Mouse (Mus musculus) CH12.LX (cell line): ENCODE results near the gene Ap1s2. TPM values are rescaled to one million over a fixed set of nuclear protein-coding genes. Genes with fewer than 3 reads are reported as not detected.

Source experiments
- DNase-seq: peaks from one replicate; pipeline ENCODE4 v3.0.0-alpha.2; 2013; ENCODE audit errors: extremely low read depth
- H3K27ac ChIP-seq: 2 replicates; pipeline ENCODE4 v1.5.1; 2012; ENCODE audit warnings: low read depth, mild to moderate bottlenecking, control low read depth, moderate library complexity; ENCODE audit not compliant: insufficient read depth
- H3K27me3 ChIP-seq: replicated peaks from 2 replicates; pipeline ENCODE3; 2012; ENCODE audit warnings: inconsistent platforms
- H3K36me3 ChIP-seq, 2 experiments: replicated peaks in 1 of 2; 2 replicates each; pipeline versions ENCODE3 to v1.6.1; 2012; ENCODE audit warnings: inconsistent platforms in 1 of 2, low read length in 1 of 2, mild to moderate bottlenecking in 1 of 2, mixed read lengths in 1 of 2, moderate library complexity in 1 of 2; ENCODE audit not compliant: control insufficient read depth in 1 of 2, insufficient read depth in 1 of 2
- H3K4me1 ChIP-seq, 2 experiments: 2 replicates each; pipeline ENCODE4 v1.6.1; 2012; ENCODE audit warnings: inconsistent platforms in 1 of 2, moderate library complexity in 1 of 2; ENCODE audit not compliant: insufficient read depth in 2 of 2, control insufficient read depth in 1 of 2
- H3K4me2 ChIP-seq: 2 replicates; pipeline ENCODE4 v1.6.1; 2012; ENCODE audit warnings: low read depth, mild to moderate bottlenecking, control low read depth; ENCODE audit not compliant: poor library complexity, insufficient read depth, severe bottlenecking
- H3K4me3 ChIP-seq, 3 experiments: fragments of 150-350 bp in 1 of 3; sonication (generic) in 1 of 3; replicated peaks in 1 of 3; 2 replicates each; pipeline versions ENCODE3 to v1.5.1; 2011 to 2012; ENCODE audit warnings: low read depth in 2 of 3, low read length in 2 of 3, mild to moderate bottlenecking in 2 of 3, moderate library complexity in 2 of 3, control low read depth in 1 of 3, improper control_type of control experiment in 1 of 3, inconsistent platforms in 1 of 3, mixed read lengths in 1 of 3; ENCODE audit not compliant: poor library complexity in 1 of 3
- H3K79me2 ChIP-seq: replicated peaks from 2 replicates; pipeline ENCODE4 v1.6.1; 2012; ENCODE audit warnings: mild to moderate bottlenecking, moderate library complexity; ENCODE audit not compliant: control insufficient read depth, poor library complexity, insufficient read depth, severe bottlenecking; ENCODE audit errors: extremely low read depth
- H3K9ac ChIP-seq: 2 replicates; pipeline ENCODE4 v1.6.1; 2012; ENCODE audit warnings: low read depth, mild to moderate bottlenecking, control low read depth, moderate library complexity; ENCODE audit not compliant: insufficient read depth
- H3K9me3 ChIP-seq: replicated peaks from 2 replicates; pipeline ENCODE3; 2012; ENCODE audit warnings: low read length, inconsistent platforms, mixed read lengths
- CHD1 ChIP-seq: IDR thresholded peaks from 2 replicates; pipeline ENCODE4 v1.6.1; 2012; ENCODE audit warnings: low read depth, low read length, improper control_type of control experiment, inconsistent platforms
- CHD2 ChIP-seq: IDR thresholded peaks from 2 replicates; pipeline ENCODE4 v1.6.1; 2011; ENCODE audit warnings: low read length, improper control_type of control experiment
- CTCF ChIP-seq, 2 experiments: IDR thresholded peaks in 1 of 2; conservative IDR thresholded peaks in 1 of 2; 2 replicates each; pipeline ENCODE4 v1.5.1; 2011 to 2012; ENCODE audit warnings: low read depth in 2 of 2, low read length in 2 of 2, improper control_type of control experiment in 1 of 2, inconsistent platforms in 1 of 2, mild to moderate bottlenecking in 1 of 2, moderate library complexity in 1 of 2
- EP300 ChIP-seq: IDR thresholded peaks from 2 replicates; pipeline ENCODE4 v1.6.1; 2011; ENCODE audit warnings: low read length, improper control_type of control experiment
- GABPA ChIP-seq: IDR thresholded peaks from 2 replicates; pipeline ENCODE4 v1.6.1; 2012; ENCODE audit warnings: low read depth, low read length, improper control_type of control experiment, inconsistent platforms; ENCODE audit not compliant: insufficient replicate concordance
- IRF4 ChIP-seq: IDR thresholded peaks from 2 replicates; pipeline ENCODE4 v1.6.1; 2014; ENCODE audit warnings: low read depth, mild to moderate bottlenecking, inconsistent platforms, low read length, improper control_type of control experiment
- JUN ChIP-seq: IDR thresholded peaks from 2 replicates; pipeline ENCODE4 v1.6.1; 2011; ENCODE audit warnings: low read depth, mild to moderate bottlenecking, low read length, improper control_type of control experiment, moderate library complexity; ENCODE audit not compliant: insufficient read depth
- JUND ChIP-seq: conservative IDR thresholded peaks from 2 replicates; pipeline ENCODE4 v1.6.1; 2011; ENCODE audit warnings: low read depth, low read length, improper control_type of control experiment
- KAT2A ChIP-seq: IDR thresholded peaks from 2 replicates; pipeline ENCODE4 v1.6.1; 2012; ENCODE audit warnings: low read length, improper control_type of control experiment, inconsistent platforms; ENCODE audit not compliant: insufficient replicate concordance
- MAFK ChIP-seq: IDR thresholded peaks from 2 replicates; pipeline ENCODE4 v1.6.1; 2011; ENCODE audit warnings: low read length, improper control_type of control experiment; ENCODE audit not compliant: insufficient replicate concordance
- MAX ChIP-seq: IDR thresholded peaks from 2 replicates; pipeline ENCODE4 v1.6.1; 2011; ENCODE audit warnings: low read length, improper control_type of control experiment
- MAZ ChIP-seq: IDR thresholded peaks from 2 replicates; pipeline ENCODE4 v1.6.1; 2012; ENCODE audit warnings: low read depth, mild to moderate bottlenecking, inconsistent platforms, low read length, improper control_type of control experiment, moderate library complexity
- MXI1 ChIP-seq: IDR thresholded peaks from 2 replicates; pipeline ENCODE4 v1.6.1; 2011; ENCODE audit warnings: mild to moderate bottlenecking, low read depth, low read length, improper control_type of control experiment
- MYC ChIP-seq: IDR thresholded peaks from 2 replicates; pipeline ENCODE4 v1.6.1; 2011; ENCODE audit warnings: low read depth, mild to moderate bottlenecking, improper control_type of control experiment, low read length
- NELFE ChIP-seq: IDR thresholded peaks from 2 replicates; pipeline ENCODE4 v1.6.1; 2011; ENCODE audit warnings: low read depth, low read length, improper control_type of control experiment
- PAX5 ChIP-seq: IDR thresholded peaks from 2 replicates; pipeline ENCODE4 v1.6.1; 2012; ENCODE audit warnings: low read length, inconsistent platforms, mixed read lengths
- POLR2A ChIP-seq: IDR thresholded peaks from 2 replicates; pipeline ENCODE4 v1.6.1; 2011; ENCODE audit warnings: low read depth, mild to moderate bottlenecking, improper control_type of control experiment, low read length
- RAD21 ChIP-seq: IDR thresholded peaks from 2 replicates; pipeline ENCODE4 v1.6.1; 2011; ENCODE audit warnings: low read depth, mild to moderate bottlenecking, low read length, improper control_type of control experiment, moderate library complexity
- RCOR1 ChIP-seq: conservative IDR thresholded peaks from 2 replicates; pipeline ENCODE4 v1.6.1; 2012; ENCODE audit warnings: low read depth, mild to moderate bottlenecking, inconsistent platforms, low read length, improper control_type of control experiment
- SMC3 ChIP-seq: IDR thresholded peaks from 2 replicates; pipeline ENCODE4 v1.6.1; 2011; ENCODE audit warnings: low read depth, low read length, improper control_type of control experiment
- TBP ChIP-seq: conservative IDR thresholded peaks from 2 replicates; pipeline ENCODE4 v1.6.1; 2011; ENCODE audit warnings: low read depth, low read length, improper control_type of control experiment
- TCF12 ChIP-seq: IDR thresholded peaks from 2 replicates; pipeline ENCODE4 v1.6.1; 2014; ENCODE audit warnings: low read depth, mild to moderate bottlenecking, inconsistent platforms, low read length, improper control_type of control experiment
- UBTF ChIP-seq: IDR thresholded peaks from 2 replicates; pipeline ENCODE4 v1.6.1; 2012; ENCODE audit warnings: low read depth, mild to moderate bottlenecking, inconsistent platforms, low read length, improper control_type of control experiment, moderate library complexity
- USF1 ChIP-seq: IDR thresholded peaks from 2 replicates; pipeline ENCODE4 v1.6.1; 2014; ENCODE audit warnings: low read depth, mild to moderate bottlenecking, inconsistent platforms, low read length, improper control_type of control experiment
- USF2 ChIP-seq: conservative IDR thresholded peaks from 2 replicates; pipeline ENCODE4 v1.6.1; 2011; ENCODE audit warnings: low read depth, low read length, improper control_type of control experiment
- ZKSCAN1 ChIP-seq: IDR thresholded peaks from 2 replicates; pipeline ENCODE4 v1.6.1; 2012; ENCODE audit warnings: low read depth, inconsistent platforms, low read length, improper control_type of control experiment, borderline replicate concordance
- ZNF384 ChIP-seq: IDR thresholded peaks from 2 replicates; pipeline ENCODE4 v1.6.1; 2012; ENCODE audit warnings: low read depth, low read length, improper control_type of control experiment, inconsistent platforms
- dilution Hi-C: fragments of 300-500 bp; cut with MboI; formaldehyde crosslinking; loops from 2 replicates; pipeline ENCODE4 v1.14.3; 2020; ENCODE audit warnings: low sequenced_read_pairs; ENCODE audit not compliant: extremely low pct_unique_long_range_greater_than_20kb, extremely low pct_ligation_motif_present
- in situ Hi-C: fragments of 300-500 bp; cut with MboI; formaldehyde crosslinking; loops from 3 replicates; pipeline ENCODE4 v1.14.3; 2019; ENCODE audit warnings: low sequenced_read_pairs, low pct_ligation_motif_present, low pct_unique_long_range_greater_than_20kb, mixed read lengths
- polyA plus RNA-seq: library from polyadenylated mRNA; unstranded; fragments of >175 nt; gene quantifications from 2 replicates; pipeline ENCODE4 v1.2.1, GENCODE M21; 2012; ENCODE audit warnings: low read depth; ENCODE audit not compliant: insufficient read length
- total RNA-seq, 2 experiments: library from RNA; depleted of rRNA; stranded (reverse); fragments of 300-350 nt in 1 of 2; fragments of >200 nt in 1 of 2; gene quantifications; 2 replicates each; pipeline ENCODE4 v1.2.3; 2012 to 2014

Gene Ap1s2
- total and polyA plus RNA-seq, 3 experiments: 4.3 to 12.3 (median 8.9) TPM

DNA sequence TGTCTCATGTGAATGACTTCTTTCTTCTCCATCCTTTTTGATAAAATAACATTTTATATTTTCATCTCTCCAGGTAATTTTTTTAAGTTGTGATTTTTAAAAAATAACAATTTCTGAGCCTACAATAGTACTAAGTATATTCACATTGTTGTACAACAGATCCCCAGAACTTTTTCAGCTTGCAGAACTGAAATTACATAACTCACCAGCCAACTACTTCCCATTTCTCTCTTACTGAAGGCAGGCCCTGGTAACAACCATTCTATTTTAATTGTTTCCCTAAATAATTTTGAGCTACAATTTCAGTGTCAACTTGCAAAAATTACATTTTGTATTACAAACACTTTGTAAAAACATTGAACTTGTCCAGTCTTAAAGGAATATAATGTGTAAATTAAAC, 20.7 kb downstream of the Ap1s2 start:
- TF ChIP-seq TBP (no peak), USF2 (no peak), CHD2 (no peak), TCF12 (no peak), SMC3 (no peak), MAZ (no peak), EP300 (no peak), RAD21 (no peak), CTCF (conservative IDR thresholded peaks at IDR 0.05 in 1 of 2, IDR thresholded peaks at IDR 0.05 in 1 of 2; ENCODE audit: low read depth in 2 of 2, low read length in 2 of 2) (no peak), PAX5 (no peak), KAT2A (no peak), POLR2A (no peak), MAFK (no peak), MYC (no peak), RCOR1 (no peak), CHD1 (no peak), ZKSCAN1 (no peak)
- H3K27ac ChIP-seq: no peak overlapping the region
- no peaks in the 10 kb centered on the region for H3K27me3 ChIP-seq
- no peaks in the 10 kb centered on the region for H3K79me2 ChIP-seq
- dilution Hi-C loops: no loop called here
- no peak overlapping the region for H3K4me2 ChIP-seq
- in situ Hi-C loops: no loop called here
- no peak overlapping the region for H3K9ac ChIP-seq
- no peak for DNase-seq
- H3K36me3 ChIP-seq: no peaks in the 10 kb centered on the region
- no peaks in the 10 kb centered on the region for H3K9me3 ChIP-seq
- no peaks in the 10 kb centered on the region for H3K4me1 ChIP-seq
- no peak overlapping the region for H3K4me3 ChIP-seq

DNA sequence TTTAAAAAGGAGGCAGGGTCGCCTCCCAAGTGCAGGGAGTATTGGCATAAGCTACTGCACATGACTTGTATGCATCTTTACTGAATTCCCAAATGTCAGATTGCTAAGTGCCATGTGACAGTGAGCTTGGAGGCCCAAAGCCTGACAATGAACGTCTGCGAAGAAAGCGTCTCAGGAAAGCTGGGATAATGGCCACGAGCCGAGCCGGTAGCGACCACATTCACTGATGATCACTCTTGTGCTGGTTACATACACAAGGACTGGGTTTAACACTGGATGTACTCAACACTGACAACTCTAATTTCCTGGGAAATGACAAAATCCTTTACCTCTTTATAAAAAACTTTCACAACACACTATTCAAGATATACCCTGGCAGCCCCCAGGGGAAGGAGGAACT, 25.9 kb downstream of the Ap1s2 start:
- no peak overlapping the region for H3K27ac ChIP-seq
- no peak overlapping the region for H3K9ac ChIP-seq
- no peaks in the 10 kb centered on the region for H3K4me1 ChIP-seq
- no peaks in the 10 kb centered on the region for H3K79me2 ChIP-seq
- H3K27me3 ChIP-seq: no peaks in the 10 kb centered on the region
- no peak for DNase-seq
- in situ Hi-C loops (no loop called here), dilution Hi-C loops (no loop called here)
- H3K36me3 ChIP-seq: peaks cover 15 to 32% of the 10 kb centered on the region in 2 experiments
- TF ChIP-seq ZNF384: no peak
- TF ChIP-seq MXI1: no peak
- no peak for TF ChIP-seq CHD2
- no peak for TF ChIP-seq MAX
- no peak for TF ChIP-seq USF1
- no peak for TF ChIP-seq NELFE
- no peak for TF ChIP-seq UBTF
- TF ChIP-seq PAX5: no peak
- TF ChIP-seq GABPA: no peak
- no peak for TF ChIP-seq IRF4
- no peak for TF ChIP-seq CTCF (conservative IDR thresholded peaks at IDR 0.05 in 1 of 2, IDR thresholded peaks at IDR 0.05 in 1 of 2; ENCODE audit: low read depth in 2 of 2, low read length in 2 of 2)
- no peak for TF ChIP-seq JUND
- no peak for TF ChIP-seq MYC
- TF ChIP-seq MAZ: no peak
- no peak for TF ChIP-seq CHD1
- no peak for TF ChIP-seq KAT2A
- TF ChIP-seq JUN: no peak
- TF ChIP-seq TCF12: no peak
- no peak overlapping the region for H3K4me3 ChIP-seq
- no peak overlapping the region for H3K4me2 ChIP-seq
- H3K9me3 ChIP-seq: no peaks in the 10 kb centered on the region
